Mouse (Mus musculus): ENCODE measurements around the gene Vrtn. TPM values are rescaled to one million over a fixed set of nuclear protein-coding genes. Genes with fewer than 3 reads are reported as not detected.
A peak's percentile ranks its signal among the peaks of the same experiment; 100 is the strongest.

Vrtn gene
- polyA plus RNA-seq (2015; fragmentation: Nextera tagmentation; extraction: Ambion mirVana): not detected in 2 replicates

GRCm38 (mm10) chr12:84640654-84641053 lies at the start of gene Vrtn:
TSS of gene Vrtn (plus strand) at chr12:84641019.
- Histone ChIP-seq H3K9ac (no peak within 1 kb of the TSS), H3K9me3 (replicated peaks) (no peaks in the 10 kb centered on the region), H3K27ac (no peak within 1 kb of the TSS), H3K4me1 (no peaks in the 10 kb centered on the region; the same call in 1 of the 2 replicates), H3K36me3 (no peaks in the 10 kb centered on the region), H3K27me3 (peaks cover 57% of the 10 kb centered on the region), H3K4me3 (replicated peaks) (no peak within 1 kb of the TSS), H3K4me2 (no peak within 1 kb of the TSS)
- 6% methylated on average over 9 of the region's 9 CpGs for WGBS
- ATAC-seq (replicated peaks; ENCODE audit: low FRiP score): no peak

- H3K9ac ChIP-seq: no peak overlapping the region
- H3K27me3 ChIP-seq: peaks cover 7% of the 10 kb centered on the region
- no peaks in the 10 kb centered on the region for H3K9me3 ChIP-seq (replicated peaks)
- H3K36me3 ChIP-seq: peaks cover 11% of the 10 kb centered on the region; the same call in 1 of the 2 replicates
- no peak overlapping the region for H3K27ac ChIP-seq
- 22% methylated on average over 8 of the region's 8 CpGs for WGBS
- no peak overlapping the region for H3K4me3 ChIP-seq (replicated peaks)
- no peaks in the 10 kb centered on the region for H3K4me1 ChIP-seq
- ATAC-seq (replicated peaks; ENCODE audit: low FRiP score): no peak
- no peak overlapping the region for H3K4me2 ChIP-seq
Measured at GRCm38 (mm10) chr12:84598324-84598723, 42.5 kb upstream of the Vrtn start.

GRCm38 (mm10) chr12:84604001-84604400 lies 36.8 kb upstream of the Vrtn start:
- H3K27me3 ChIP-seq: no peaks in the 10 kb centered on the region
- H3K4me3 ChIP-seq (replicated peaks): no peak overlapping the region
- H3K9ac ChIP-seq: no peak overlapping the region
- 86% methylated on average over 6 of the region's 7 CpGs for WGBS
- H3K36me3 ChIP-seq: peaks cover 53% of the 10 kb centered on the region
- no peak overlapping the region for H3K27ac ChIP-seq
- no peaks in the 10 kb centered on the region for H3K4me1 ChIP-seq
- no peaks in the 10 kb centered on the region for H3K9me3 ChIP-seq (replicated peaks)
- no peak for ATAC-seq (replicated peaks; ENCODE audit: low FRiP score)
- no peak overlapping the region for H3K4me2 ChIP-seq

GRCm38 (mm10) chr12:84605860-84606259 lies 35.0 kb upstream of the Vrtn start:
- peaks cover 53% of the 10 kb centered on the region for H3K36me3 ChIP-seq
- WGBS: 73% methylated on average over 7 of the region's 7 CpGs
- no peak overlapping the region for H3K4me3 ChIP-seq (replicated peaks)
- H3K4me2 ChIP-seq: no peak overlapping the region
- no peaks in the 10 kb centered on the region for H3K4me1 ChIP-seq
- no peaks in the 10 kb centered on the region for H3K9me3 ChIP-seq (replicated peaks)
- H3K27ac ChIP-seq: no peak overlapping the region
- H3K27me3 ChIP-seq: no peaks in the 10 kb centered on the region
- no peak overlapping the region for H3K9ac ChIP-seq
- no peak for ATAC-seq (replicated peaks; ENCODE audit: low FRiP score)

GRCm38 (mm10) chr12:84611718-84612117 lies 29.1 kb upstream of the Vrtn start:
- ATAC-seq (replicated peaks; ENCODE audit: low FRiP score): no peak
- Histone ChIP-seq H3K4me1 (peaks cover 19% of the 10 kb centered on the region), H3K9ac (no peak overlapping the region), H3K9me3 (replicated peaks) (no peaks in the 10 kb centered on the region), H3K4me3 (replicated peaks) (no peak overlapping the region), H3K27me3 (no peaks in the 10 kb centered on the region), H3K4me2 (no peak overlapping the region), H3K36me3 (peaks cover 17% of the 10 kb centered on the region; the same call in 1 of the 2 replicates), H3K27ac (peak overlapping the region; percentile 60; the same call in 1 of the 2 replicates)
- 85% methylated on average over 10 of the region's 10 CpGs for WGBS

- ATAC-seq (replicated peaks; ENCODE audit: low FRiP score): peak; percentile 47
Measured at GRCm38 (mm10) chr12:84612518-84612917, 28.3 kb upstream of the Vrtn start.

GRCm38 (mm10) chr12:84614001-84614400 lies 26.8 kb upstream of the Vrtn start:
- Histone ChIP-seq H3K4me3 (replicated peaks) (no peak overlapping the region), H3K9ac (no peak overlapping the region), H3K36me3 (no peaks in the 10 kb centered on the region), H3K27me3 (no peaks in the 10 kb centered on the region), H3K27ac (no peak overlapping the region), H3K4me2 (no peak overlapping the region), H3K4me1 (peaks cover 19% of the 10 kb centered on the region), H3K9me3 (replicated peaks) (no peaks in the 10 kb centered on the region)
- no peak for ATAC-seq (replicated peaks; ENCODE audit: low FRiP score)
- 88% methylated on average over 11 of the region's 11 CpGs for WGBS

More at GRCm38 (mm10) chr12:84612518-84612917, 28.3 kb upstream of the Vrtn start:
- Histone ChIP-seq H3K27me3 (no peaks in the 10 kb centered on the region), H3K36me3 (peaks cover 10% of the 10 kb centered on the region; the same call in 1 of the 2 replicates), H3K4me2 (no peak overlapping the region), H3K4me1 (peaks cover 19% of the 10 kb centered on the region), H3K4me3 (replicated peaks) (no peak overlapping the region), H3K27ac (peak overlapping the region; percentile 60), H3K9ac (no peak overlapping the region), H3K9me3 (replicated peaks) (no peaks in the 10 kb centered on the region)
- 40% methylated on average over 8 of the region's 8 CpGs for WGBS

GRCm38 (mm10) chr12:84614524-84614923 lies 26.3 kb upstream of the Vrtn start:
- no peak overlapping the region for H3K4me2 ChIP-seq
- WGBS: 64% methylated on average over 7 of the region's 7 CpGs
- no peaks in the 10 kb centered on the region for H3K36me3 ChIP-seq
- no peaks in the 10 kb centered on the region for H3K27me3 ChIP-seq
- H3K27ac ChIP-seq: no peak overlapping the region
- H3K4me3 ChIP-seq (replicated peaks): no peak overlapping the region
- peaks cover 19% of the 10 kb centered on the region for H3K4me1 ChIP-seq
- ATAC-seq (replicated peaks; ENCODE audit: low FRiP score): no peak
- no peaks in the 10 kb centered on the region for H3K9me3 ChIP-seq (replicated peaks)
- H3K9ac ChIP-seq: no peak overlapping the region

- no peaks in the 10 kb centered on the region for H3K36me3 ChIP-seq
- under 1% methylated on average over 34 of the region's 34 CpGs for whole genome bisulfite sequencing
- H3K27me3 ChIP-seq: peaks cover 4% of the 10 kb centered on the region; the same call in 1 of the 2 replicates
- peak within 1 kb of the TSS; percentile 34; the same call in 1 of the 2 replicates for H3K27ac ChIP-seq
- peaks cover 24% of the 10 kb centered on the region; the same call in 1 of the 2 replicates for H3K4me1 ChIP-seq
- peak; percentile 98 for ATAC-seq (replicated peaks; ENCODE audit: low FRiP score)
- H3K4me3 ChIP-seq (replicated peaks): peak within 1 kb of the TSS; percentile 69
- peak within 1 kb of the TSS; percentile 75 for H3K4me2 ChIP-seq
- H3K9ac ChIP-seq: peak within 1 kb of the TSS; percentile 78
- no peaks in the 10 kb centered on the region for H3K9me3 ChIP-seq (replicated peaks)
Measured at GRCm38 (mm10) chr12:84616977-84617630, 23.7 kb upstream of the Vrtn start, which contains the start of gene Abcd4. TSS of gene Abcd4 (minus strand) at chr12:84617413.

GRCm38 (mm10) chr12:84617663-84618062 lies 23.2 kb upstream of the Vrtn start:
- H3K4me3 ChIP-seq (replicated peaks): peak overlapping the region; percentile 69
- peak overlapping the region; percentile 51 for H3K9ac ChIP-seq
- H3K9me3 ChIP-seq (replicated peaks): no peaks in the 10 kb centered on the region
- no peaks in the 10 kb centered on the region for H3K36me3 ChIP-seq
- peaks cover 19% of the 10 kb centered on the region; the same call in 1 of the 2 replicates for H3K4me1 ChIP-seq
- peaks cover 7% of the 10 kb centered on the region; the same call in 1 of the 2 replicates for H3K27me3 ChIP-seq
- H3K4me2 ChIP-seq: peak overlapping the region; percentile 75
- peak; percentile 60; the same call in 1 of the 2 replicates for ATAC-seq (replicated peaks; ENCODE audit: low FRiP score)
- WGBS: 6% methylated on average over 10 of the region's 10 CpGs
- H3K27ac ChIP-seq: no peak overlapping the region

GRCm38 (mm10) chr12:84620975-84621374 lies 19.8 kb upstream of the Vrtn start:
- H3K36me3 ChIP-seq: no peaks in the 10 kb centered on the region
- no peaks in the 10 kb centered on the region for H3K9me3 ChIP-seq (replicated peaks)
- H3K4me1 ChIP-seq: 0 out of 2 replicates have a peak, but pooled peaks cover 14% of the 10 kb centered on the region
- no peak overlapping the region for H3K9ac ChIP-seq
- ATAC-seq (replicated peaks; ENCODE audit: low FRiP score): no peak
- H3K27ac ChIP-seq: no peak overlapping the region
- peaks cover 35% of the 10 kb centered on the region for H3K27me3 ChIP-seq
- no peak overlapping the region for H3K4me2 ChIP-seq
- no peak overlapping the region for H3K4me3 ChIP-seq (replicated peaks)

GRCm38 (mm10) chr12:84624601-84625000 lies 16.2 kb upstream of the Vrtn start:
- Histone ChIP-seq H3K36me3 (no peaks in the 10 kb centered on the region), H3K4me1 (0 out of 2 replicates have a peak, but pooled peaks cover 11% of the 10 kb centered on the region), H3K27ac (no peak overlapping the region), H3K9me3 (replicated peaks) (no peaks in the 10 kb centered on the region), H3K27me3 (peaks cover 45% of the 10 kb centered on the region), H3K4me2 (no peak overlapping the region), H3K4me3 (replicated peaks) (no peak overlapping the region), H3K9ac (no peak overlapping the region)
- no peak for ATAC-seq (replicated peaks; ENCODE audit: low FRiP score)
- WGBS: 35% methylated on average over 8 of the region's 8 CpGs
